Mouse (Mus musculus): ENCODE results near the gene Sike1. TPM values are rescaled to one million over a fixed set of nuclear protein-coding genes. Genes with fewer than 3 reads are reported as not detected.

Sike1 gene
- 10 to 100 TPM; 83.8 to 86.8 TPM for total RNA-seq (2021)
- long read RNA-seq, experiment 1, full-length matches to known transcripts = 39 of 49 reads
- long read RNA-seq, experiment 1, partial matches to known transcripts = 3 of 49 reads
- long read RNA-seq, experiment 1, other reads (novel, unspliced or antisense) = 7 of 49 reads
- long read RNA-seq, experiment 2, full-length matches to known transcripts = 49 of 56 reads
- long read RNA-seq, experiment 2, partial matches to known transcripts = 1 of 56 reads
- long read RNA-seq, experiment 2, other reads (novel, unspliced or antisense) = 6 of 56 reads

DNA sequence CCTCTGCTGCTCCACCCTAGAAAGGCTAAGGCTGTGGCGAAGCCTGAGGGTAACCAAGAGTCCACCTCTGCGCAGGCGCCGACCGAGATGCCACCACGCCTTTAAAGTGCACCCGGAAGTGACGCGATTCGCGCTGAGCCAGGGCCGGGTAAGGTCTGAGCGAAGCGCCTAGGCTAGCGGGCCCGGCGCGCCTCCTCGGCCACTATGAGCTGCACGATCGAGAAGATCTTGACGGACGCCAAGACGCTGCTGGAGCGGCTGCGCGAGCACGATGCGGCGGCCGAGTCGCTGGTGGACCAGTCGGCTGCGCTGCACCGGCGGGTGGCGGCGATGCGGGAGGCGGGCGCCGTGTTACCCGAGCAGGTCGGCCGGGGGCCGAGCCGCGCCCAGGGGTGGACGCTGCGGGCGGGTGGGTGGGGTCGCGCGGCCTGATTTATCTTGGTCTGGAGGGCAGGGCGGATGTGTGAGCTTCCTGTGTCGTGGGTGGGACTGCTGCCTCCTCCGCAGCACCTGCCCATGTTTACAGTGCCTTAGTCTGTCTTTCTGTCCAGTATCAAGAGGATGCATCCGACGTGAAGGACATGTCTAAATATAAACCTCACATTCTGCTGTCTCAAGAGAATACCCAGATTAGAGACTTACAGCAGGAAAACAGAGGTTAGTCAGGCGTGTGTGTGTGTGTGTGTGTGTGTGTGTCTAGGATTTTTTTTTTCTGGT is at the start of gene Sike1:
Gene Sike1, plus strand, starts transcription at position 104 of the 717 bp plus-strand sequence.
- intact Hi-C loops (cut with DNase I) = no loop called here
- DNase-seq (ENCODE audit: low spot score in 2 of 2) = peak; percentile 92 to 94

DNA sequence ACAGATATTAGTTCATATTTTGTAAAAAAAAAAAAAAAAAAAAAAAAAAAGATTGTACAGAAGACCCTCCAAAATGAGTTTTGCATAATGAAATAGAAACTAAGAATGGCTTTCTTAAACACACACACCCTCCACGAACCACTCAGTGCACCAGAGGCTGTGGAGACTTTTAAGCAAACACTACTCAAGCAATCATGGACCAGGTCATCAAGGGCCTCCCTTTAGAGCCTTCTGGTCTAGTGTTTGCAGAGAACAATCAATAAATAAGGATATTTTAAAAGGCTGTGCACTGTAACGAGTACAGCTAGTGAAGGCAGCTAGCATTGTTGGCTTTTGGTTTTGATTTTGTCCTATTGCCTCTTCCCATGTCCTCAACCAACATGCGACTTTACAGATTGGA is 49.2 kb upstream of the Sike1 start:
- DNase-seq (ENCODE audit: low spot score in 2 of 2) = no peak
- intact Hi-C loops (cut with DNase I) = no loop called here

DNA sequence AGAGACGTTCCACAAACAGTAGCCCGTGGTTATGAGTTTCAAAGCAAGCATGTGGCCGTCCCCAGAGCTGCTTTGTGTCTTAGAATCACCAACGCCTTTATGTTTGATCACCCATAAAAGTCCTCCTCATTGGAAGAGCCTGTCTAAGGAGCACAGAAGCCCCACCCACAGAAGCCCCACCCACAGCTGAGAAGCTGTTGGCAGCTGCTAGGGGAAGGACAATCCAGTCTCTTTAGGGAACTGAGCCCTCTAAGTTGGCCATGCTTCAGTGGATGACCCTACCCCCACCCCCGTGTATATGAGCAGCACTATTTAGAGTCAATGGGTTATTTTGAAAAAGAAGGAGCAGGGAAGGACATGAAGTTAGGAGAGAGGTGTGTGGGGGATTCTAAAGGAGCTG is 48.6 kb upstream of the Sike1 start:
- intact Hi-C loops (cut with DNase I) = no loop called here
- no peak for DNase-seq (ENCODE audit: low spot score in 2 of 2)

DNA sequence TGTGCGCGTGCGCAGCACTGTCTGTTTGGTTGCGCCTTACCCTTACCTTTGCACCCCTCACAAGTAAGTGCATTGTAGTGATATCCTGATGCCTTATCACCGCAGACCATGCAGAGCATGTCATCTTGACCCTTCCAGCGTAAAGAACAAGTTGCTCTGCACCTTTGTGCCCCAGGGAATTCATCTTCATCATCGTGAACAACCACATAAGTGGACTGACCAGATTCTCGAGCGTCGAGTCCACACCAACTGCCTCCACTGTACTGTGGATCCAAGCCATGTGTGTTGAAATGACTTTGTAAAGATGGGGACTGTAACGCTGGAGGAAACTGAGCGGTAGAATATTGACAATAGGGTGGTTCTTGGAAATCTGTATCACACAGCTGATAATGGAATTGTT is 41.0 kb upstream of the Sike1 start:
- no peak for DNase-seq (ENCODE audit: low spot score in 2 of 2)

DNA sequence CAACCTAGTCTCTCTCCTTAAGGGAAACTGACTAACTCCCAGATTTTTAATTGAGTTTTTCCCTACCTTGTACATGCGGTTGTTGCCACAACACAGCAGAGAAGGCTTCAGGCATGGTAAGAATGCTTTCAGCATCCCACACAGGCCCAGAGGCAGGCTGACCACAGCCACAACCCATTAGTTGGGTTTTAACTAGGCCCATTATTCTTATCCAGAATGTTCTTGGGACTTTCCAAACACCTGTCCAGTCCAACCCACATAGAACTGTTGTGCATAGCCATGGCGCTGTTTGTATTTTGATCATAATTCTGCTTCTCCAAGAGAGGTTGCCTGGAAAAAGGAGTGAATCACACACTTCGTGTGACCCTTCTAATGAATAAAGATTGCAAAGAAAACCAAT is 40.4 kb upstream of the Sike1 start:
- intact Hi-C loops (cut with DNase I) = no loop called here
- DNase-seq (ENCODE audit: low spot score in 2 of 2) = no peak

More for the DNA sequence above, 41.0 kb upstream of the Sike1 start:
- intact Hi-C loops (cut with DNase I) = no loop called here

DNA sequence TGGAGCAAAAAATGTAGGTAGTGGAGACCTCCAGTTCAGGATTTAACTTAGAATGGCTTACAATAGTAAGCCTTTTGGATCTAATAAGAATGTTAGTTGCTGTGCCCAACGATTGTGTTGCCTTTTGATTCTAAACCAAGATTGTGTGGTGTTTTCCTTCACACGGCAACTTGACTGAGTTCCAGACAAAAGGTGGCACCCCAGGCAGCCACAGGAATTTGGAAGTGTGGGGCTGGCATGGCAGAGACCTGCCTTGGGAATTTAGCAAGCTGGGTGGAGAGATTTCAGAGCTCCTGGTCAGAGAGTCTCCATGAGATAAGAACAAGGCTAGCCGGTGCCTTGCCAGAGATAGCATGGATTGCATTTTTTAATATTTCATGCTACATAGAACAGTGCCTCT is 39.9 kb upstream of the Sike1 start:
- intact Hi-C loops (cut with DNase I) = no loop called here

DNA sequence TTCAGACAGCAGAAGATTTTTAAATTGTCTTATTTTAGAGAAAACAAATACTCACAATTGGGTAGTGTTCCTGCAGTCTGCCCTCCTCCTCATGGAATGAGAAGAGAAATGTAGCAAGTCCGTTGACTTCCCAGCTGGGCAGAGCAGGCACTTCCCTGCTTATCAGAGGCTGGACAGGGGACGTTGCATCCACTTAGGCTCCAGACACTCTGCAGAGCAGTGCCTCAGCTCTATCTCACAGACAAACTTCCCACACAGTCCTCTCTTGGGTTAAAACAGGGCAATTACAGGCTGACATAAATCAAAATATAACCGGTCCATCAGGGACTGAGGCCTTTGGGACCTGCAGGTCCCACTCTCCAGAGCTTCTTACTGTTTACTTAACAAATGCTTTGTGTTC is 31.5 kb upstream of the Sike1 start, which contains the start of gene Nr1h5:
Gene Nr1h5, minus strand, starts transcription at position 101 of the 400 bp plus-strand sequence.
- no peak for DNase-seq (ENCODE audit: low spot score in 2 of 2)
- intact Hi-C loops (cut with DNase I) = no loop called here

More for the DNA sequence above, 39.9 kb upstream of the Sike1 start:
- no peak for DNase-seq (ENCODE audit: low spot score in 2 of 2)

DNA sequence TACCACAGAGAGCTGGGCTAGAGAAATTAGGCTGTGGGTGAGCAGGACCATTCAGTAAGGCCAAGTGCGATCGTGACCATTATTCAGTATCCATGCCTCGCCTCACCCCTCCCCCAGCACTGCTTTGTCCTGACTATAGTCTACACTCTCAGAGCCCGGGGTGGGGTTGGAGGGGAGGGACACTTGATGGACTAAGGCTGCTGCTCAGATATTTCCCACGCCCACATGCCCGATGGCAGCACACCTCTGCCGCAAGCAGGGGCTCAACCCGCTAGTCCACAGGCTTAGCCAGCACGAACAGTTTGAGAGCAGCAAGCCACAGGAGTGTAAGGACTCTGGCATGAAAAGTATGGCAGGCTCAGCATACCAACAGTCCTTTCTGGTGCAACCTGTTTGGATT is 25.4 kb upstream of the Sike1 start:
- intact Hi-C loops (cut with DNase I) = no loop called here
- DNase-seq (ENCODE audit: low spot score in 2 of 2) = no peak

DNA sequence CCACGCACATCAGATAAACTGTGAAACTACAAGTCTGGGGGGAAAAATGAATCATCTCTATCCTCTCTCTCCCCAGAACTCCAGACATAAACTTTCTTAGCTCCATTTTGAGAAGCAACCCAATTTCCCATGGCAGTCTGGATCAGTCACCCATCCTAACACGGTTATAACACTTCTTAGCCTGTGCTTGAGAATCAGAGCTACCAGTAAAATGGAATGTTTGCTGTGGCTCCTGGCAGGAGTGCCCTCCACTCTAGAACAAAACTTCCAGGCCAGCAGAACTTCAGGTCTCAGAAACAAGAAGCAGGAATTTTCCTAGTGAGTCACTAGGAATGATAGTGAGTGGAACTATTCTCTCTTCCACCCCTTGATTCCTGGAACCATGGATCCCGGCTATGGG is 25.0 kb upstream of the Sike1 start:
- DNase-seq (ENCODE audit: low spot score in 2 of 2) = no peak
- intact Hi-C loops (cut with DNase I) = no loop called here

DNA sequence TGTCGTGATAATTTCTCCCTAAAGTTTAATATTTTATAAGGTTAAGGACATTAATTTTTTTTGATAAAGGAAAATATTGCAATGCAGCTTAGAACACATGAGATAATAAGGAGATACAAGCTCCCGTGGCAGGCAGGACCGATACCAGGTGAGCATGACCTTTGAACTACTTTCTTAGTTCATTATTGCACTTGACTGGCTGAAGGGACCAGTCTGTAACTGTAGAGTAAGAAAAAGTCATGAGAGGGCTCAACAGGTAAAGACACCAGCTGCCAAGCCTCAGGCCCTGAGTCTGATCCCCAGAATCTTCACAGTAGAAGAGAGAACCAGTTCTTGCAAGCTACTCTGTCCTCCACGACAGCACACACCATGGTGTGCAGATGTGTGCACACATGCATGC is 18.6 kb upstream of the Sike1 start:
- no peak for DNase-seq (ENCODE audit: low spot score in 2 of 2)
- intact Hi-C loops (cut with DNase I) = no loop called here

DNA sequence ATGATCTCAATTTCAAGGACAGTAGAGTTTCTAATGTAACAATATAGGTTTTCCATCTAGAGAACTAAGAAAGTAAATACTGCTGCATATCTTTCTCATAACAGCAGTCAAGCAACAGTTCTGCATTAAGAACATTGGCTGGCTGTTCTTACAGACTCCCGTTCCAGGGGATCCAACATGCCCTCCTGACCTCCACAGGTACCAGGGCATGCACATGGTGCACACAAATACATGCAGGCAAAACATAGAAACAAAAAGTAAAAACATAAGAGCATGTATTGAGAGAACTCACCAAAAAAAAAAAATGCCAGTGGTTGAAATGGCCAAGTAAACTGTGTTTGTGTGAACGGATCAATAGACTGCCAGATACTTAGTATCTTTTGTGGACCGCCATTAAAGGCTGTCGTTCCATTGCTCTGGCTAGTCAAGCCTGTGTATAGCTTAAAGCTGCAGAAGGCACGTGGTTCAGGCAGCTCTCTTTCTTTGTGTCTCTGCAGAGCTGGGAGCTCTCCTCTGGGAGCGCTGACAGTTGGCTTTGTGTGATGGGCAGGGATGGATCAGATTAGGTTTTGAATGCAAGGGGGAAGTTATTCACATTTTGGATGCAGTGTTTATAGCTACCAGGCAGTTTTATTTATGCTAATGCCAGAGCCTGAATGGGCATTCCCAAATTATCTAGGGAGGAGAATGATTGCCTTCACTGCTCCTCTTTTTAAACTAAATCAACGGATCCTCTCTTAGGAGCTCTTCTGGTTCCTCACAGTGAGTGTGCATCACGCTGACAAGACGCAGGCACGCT is 15.8 kb upstream of the Sike1 start:
- peak; percentile 22 to 50 for DNase-seq (ENCODE audit: low spot score in 2 of 2)
- intact Hi-C loops (cut with DNase I) = no loop called here

DNA sequence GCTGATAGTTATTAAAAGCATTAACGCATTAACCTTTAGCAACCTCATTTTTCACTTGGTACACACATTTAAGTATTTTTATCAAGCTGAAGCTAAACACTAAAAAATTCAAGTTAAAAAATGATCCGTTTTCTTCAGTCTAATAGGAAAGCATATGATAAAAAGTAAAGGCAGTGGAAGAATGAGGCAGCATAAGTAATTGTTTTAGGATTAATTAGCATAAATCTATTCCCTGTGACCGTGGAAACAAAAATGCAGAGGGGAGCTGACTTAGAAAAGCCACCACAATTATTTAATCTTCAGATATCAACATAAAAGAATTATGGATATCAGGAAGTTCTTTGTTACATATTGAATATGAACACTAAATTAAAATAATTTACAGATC is 15.2 kb upstream of the Sike1 start:
- intact Hi-C loops (cut with DNase I) = no loop called here
- DNase-seq (ENCODE audit: low spot score in 2 of 2) = no peak

DNA sequence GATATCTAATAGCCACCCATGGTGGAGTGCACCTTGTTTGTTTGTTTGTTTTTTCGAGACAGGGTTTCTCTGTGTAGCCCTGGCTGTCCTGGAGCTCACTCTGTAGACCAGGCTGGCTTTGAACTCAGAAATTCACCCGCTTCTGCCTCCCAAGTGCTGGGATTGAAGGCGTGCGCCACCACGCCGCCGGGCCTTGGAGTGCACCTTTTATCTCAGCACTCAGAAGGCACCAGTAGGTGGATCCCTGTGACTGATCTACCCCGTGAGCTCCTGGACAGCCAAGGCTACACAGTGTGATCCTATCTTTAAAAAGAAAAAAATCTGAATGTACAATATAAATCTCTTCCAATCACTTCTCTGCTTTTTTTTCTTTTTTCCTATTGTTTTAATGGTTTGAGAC is 4.5 kb upstream of the Sike1 start:
- DNase-seq (ENCODE audit: low spot score in 2 of 2) = no peak
- intact Hi-C loops (cut with DNase I) = no loop called here

DNA sequence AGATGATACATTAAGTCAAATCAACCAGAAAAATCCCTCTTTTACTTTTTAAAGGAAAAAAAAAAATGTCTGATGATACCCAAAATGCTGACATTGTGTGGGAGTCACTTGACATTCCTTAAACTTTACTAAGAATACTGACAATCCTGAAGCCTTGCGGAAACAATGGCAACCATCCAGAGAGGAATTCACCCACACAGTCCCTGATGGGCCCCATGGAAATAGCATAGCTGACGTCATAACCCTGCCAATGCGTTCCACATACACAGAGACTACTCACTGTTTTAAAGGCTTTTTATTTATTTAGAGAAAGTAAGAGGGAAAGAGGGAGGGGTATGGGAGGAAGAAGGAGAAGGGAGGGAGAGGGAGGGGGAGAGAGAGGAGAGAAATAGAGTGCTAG is 2.6 kb upstream of the Sike1 start:
- peak; percentile 40 to 44 for DNase-seq (ENCODE audit: low spot score in 2 of 2)
- intact Hi-C loops (cut with DNase I) = no loop called here

DNA sequence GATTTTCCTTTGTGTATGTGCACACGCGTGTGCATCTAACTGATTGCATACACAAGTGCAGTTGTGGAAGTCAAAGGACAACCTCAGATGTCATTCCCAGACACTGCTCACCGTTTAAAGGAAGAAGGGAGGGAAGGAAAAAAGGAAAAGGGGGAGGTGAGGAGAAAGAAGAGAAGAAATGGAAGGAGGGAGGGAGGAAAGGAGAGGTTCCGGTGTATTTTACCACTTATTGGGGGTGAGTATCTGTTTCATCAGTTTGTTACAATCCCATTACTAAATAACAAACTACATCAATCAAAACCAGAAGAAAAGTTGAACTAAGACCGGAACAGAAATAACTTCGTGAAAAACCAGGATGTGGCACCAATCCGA is 289 bp upstream of the Sike1 start:
- intact Hi-C loops (cut with DNase I) = no loop called here
- DNase-seq (ENCODE audit: low spot score in 2 of 2) = no peak

DNA sequence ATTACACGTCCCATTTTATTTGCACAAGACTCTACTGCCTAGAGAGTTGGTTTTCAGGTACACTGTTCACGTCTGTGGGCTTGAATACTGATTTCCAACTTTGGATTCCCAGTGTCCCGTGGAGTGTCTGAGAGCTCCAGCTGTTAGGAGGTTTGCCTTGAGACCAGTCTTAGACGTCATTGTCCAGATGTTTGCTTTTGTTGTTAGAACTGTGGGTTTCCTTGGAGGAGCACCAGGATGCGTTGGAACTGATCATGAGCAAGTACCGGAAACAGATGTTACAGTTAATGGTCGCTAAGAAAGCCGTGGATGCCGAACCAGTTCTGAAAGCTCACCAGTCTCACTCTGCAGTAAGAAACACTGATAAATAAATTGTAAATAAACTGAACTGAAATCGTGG is 1.5 kb downstream of the Sike1 start:
- DNase-seq (ENCODE audit: low spot score in 2 of 2) = no peak
- intact Hi-C loops (cut with DNase I) = no loop called here

DNA sequence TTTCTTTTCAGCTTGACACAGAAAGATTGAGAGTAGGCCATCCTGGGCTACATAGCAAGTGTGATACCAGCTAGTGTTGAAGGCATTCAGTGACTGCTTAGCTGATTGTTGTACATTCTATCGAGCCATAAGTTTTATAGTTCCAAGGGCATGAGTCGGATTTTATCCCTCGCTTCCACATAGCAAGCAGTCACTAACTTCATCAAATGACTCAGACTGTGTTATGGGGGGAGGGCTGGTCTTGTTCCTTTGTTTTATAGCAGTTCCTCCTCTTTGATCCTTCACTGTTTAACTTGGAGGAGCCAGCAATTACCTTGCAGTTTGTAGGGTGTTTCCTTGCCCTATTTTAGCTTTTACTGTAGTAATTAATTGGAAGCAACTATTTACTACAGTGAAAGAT is 2.1 kb downstream of the Sike1 start:
- intact Hi-C loops (cut with DNase I) = no loop called here
- no peak for DNase-seq (ENCODE audit: low spot score in 2 of 2)

DNA sequence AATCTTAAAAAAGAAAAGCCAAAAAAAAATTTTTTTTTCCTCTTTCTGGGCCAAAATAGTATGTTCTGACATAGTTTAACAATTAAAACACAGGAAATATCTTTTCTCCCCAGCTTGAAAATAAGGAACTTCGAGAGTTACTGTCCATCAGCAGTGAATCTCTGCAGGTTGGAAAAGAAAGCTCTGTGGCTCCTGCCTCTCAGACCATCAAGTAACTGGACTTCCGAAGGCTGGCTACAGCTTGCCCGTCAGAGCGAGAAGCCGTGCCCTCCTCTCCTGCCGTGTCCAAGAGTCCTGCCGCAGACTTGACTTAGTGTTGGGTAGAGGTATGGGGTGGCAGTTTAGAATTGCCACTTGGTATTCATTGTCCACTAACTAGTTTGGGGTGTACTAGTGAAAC is 6.1 kb downstream of the Sike1 start:
- DNase-seq (ENCODE audit: low spot score in 2 of 2) = no peak
- intact Hi-C loops (cut with DNase I) = no loop called here

DNA sequence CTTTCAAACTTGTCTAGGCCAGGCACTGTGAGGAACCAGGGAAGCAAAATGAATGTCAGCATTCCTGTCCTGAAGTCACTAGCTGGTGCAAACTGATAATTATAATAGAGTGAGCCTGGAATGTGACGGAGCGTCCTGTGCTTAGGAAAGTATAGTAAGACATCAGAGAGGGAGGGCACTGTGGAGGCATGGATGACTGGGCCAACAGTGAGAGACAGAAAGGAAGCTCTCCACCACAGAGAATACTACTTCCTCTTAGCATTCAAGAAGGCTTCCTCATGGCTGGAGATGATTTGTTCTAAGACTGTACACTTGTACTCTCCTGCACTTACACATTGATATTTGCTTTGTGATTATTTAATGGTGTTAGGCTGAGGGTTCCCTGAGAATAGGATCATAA is 21.8 kb downstream of the Sike1 start:
- intact Hi-C loops (cut with DNase I) = no loop called here
- DNase-seq (ENCODE audit: low spot score in 2 of 2) = no peak

DNA sequence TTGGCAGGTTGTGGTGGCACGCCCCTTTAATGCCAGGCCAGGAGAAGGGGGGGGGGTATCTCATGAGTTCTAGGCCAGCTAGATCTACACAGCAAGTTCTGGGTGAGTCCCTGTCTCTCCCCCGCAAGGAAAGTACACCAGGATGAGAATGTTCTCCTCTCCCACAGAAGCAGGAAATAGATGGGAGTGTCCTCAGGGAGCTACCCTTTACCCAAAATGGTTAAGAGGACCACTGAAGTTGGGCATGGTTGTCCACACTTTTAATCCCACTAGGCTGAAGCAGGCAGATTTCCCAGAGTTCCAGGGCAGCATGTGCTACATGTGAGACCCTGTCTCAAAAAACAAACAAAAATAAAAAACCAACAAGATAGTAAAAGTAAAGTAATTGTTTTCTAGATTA is 24.0 kb downstream of the Sike1 start:
- DNase-seq (ENCODE audit: low spot score in 2 of 2) = no peak
- intact Hi-C loops (cut with DNase I) = no loop called here
